Mouse (Mus musculus) fibroblast of lung, adult 2 months (primary cell): ENCODE results near the gene Jazf1.

Experiments used
- DNase-seq: peaks from one replicate; pipeline ENCODE4 v3.0.0-alpha.2; 2011; ENCODE audit warnings: low read depth

The Jazf1 gene

DNA sequence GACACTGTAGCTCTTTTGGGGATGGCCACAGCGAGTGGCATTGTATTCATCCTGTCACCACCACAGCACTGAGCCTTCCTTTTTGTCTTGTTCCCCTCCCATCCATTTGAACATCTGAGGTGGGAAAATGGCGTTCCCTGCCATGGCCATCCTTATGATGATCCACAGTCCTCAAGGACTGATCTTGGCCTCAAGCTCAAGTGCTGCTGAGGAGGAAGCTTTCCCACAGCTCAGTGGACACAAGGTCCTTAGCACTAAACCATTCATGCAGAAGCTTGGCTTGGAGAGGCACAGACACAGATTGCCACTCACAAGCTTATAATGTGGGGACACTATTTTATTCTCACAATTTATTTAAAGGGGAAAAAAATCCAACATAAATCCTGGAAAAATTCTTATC, 58.1 kb downstream of the Jazf1 start:
- no peak for DNase-seq

DNA sequence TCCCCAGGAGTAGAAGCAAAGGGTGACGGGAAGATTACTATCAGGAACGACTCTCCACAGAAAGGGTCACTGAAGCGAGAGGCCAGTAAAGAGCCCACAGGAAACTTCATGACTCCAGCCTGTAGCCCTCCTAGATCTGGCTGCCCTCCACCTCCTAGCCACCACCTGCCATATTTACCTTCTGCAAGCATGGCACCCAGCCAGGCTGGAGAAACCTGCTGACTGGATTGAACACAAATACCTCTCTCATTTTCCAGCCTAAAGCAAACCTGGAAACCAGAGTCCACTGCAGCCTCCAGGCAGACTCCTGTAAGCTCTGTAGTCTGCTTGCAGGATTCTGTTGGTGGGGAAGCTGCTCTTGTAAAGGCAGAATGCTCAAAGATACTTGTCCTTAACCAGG, 62.4 kb downstream of the Jazf1 start:
- DNase-seq, result no peak

DNA sequence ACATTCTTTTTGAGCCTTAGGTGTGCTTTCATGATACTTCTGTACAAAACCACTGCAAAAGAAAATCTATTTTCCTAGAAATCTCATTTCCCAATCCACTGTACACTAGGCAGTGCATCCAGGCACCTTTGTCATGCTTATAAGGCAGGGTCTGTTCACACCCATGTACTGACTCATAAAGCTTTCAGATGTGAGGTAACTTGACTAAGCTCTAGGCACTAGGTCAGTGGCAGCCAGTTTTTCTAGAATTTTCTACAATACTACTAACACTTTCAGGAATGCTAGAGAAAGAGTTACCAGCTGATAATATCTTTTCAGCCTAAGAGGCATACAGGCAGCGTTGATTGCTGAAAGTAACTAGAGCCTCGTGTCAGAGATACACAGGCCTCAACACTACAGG, 62.9 kb downstream of the Jazf1 start:
- DNase-seq, result no peak

DNA sequence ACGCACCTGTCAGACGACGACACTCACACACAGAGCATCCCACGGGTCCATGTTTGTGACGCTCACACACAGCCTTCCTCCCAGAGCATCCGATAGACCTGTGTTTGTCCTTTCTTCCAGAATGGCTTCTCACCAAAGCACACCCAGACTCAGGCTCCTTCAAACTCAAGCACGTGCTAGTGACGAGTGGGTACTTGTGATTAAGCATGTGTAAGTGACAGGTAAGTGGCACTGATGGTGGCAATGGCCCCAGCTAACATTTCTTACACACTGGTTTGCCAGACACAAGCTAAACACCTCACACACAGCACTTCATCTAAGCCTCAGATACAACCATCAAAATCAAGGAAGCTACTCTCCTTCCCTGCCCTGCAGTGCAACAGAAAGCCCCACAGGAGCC, 77.6 kb downstream of the Jazf1 start:
- DNase-seq, result no peak

DNA sequence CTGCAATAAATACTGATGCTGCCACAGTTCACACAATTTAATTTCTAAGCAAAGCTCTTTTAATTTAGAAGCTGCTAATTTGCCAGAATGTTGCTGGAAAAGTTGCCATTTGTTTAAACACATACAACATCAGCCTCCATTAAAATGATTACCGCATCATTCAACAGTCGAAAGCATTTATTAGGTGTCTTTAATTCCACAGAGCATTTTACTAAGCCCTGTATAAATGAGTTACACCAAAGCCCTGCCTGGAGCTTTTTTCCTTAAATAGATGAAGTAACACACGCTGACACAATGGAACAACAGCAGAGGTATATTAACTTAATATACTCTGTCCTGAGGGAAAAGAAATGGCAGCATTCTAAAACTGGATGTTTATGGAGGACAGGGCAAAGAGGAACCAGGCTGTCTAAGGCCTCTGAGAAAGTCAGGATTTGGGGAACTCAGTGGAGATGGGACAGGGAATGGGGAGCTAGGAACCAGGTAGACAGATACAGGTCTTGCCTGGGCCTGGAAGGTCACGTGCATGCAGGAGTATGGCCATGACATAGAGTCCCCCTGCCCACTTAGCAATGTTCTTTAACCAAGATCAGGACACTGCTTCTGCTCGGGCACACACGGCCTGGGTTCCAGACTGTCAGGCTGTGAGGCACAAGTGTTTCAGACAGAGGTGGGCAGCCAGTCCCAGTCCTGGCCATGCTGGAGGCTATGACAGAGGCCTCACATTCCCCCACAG, 80.4 kb downstream of the Jazf1 start:
- DNase-seq, result no peak

DNA sequence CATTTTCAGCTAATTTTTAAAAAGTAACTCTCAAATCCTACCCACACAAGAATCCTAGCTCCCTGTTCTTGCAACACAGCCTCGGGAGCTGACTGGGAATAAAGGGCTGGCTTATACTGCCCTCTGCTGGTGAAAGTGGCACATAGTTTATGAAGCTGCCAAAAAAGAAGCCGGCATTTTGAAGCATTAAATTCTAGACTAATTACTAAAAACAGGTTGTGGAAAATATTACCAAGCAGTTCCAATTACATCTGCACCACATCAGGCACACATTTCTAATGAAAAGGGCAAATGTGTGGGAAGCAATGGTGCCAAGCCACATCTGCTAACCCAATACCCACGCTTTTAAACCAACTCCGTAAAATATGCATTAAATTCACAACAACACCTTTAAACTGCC, 81.0 kb downstream of the Jazf1 start:
- peak; percentile 30 for DNase-seq

DNA sequence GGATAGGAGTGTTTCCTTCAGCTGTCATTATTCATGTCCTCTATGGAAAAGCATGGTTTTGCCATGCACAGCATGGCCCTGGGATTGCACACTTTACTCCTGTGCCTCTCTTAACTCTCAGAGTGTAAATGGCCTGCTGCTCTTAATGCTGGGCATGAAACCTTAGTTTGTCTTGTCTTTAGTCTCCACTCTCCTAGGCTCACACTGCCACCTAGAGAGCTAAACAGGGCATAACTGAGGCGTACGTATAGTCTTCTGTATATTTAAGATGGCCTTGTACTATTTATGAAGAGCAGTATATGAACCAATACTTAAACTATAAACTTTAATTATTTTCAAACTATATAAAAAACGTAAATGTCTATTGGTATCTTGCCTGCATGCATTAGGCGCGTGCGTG, 86.3 kb downstream of the Jazf1 start:
- DNase-seq, result no peak

DNA sequence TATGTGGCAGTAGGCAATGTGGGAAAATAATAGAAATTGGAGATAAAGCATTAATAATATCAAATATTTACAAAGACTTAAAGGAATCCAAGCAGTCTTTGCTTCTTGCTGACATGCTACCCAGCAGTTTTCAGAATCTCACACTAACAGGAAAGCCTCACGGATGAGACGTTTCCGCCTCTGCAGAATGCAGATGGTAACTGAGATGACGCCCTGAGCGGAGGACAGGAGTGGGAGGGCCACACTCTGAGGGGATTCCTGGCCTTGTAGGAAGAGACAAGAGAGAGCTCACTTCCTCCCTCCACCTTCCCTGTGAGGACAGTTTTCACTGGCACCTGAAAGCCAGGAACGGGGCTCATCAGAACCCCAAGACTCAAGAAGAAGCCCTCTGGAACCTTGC, 88.9 kb downstream of the Jazf1 start:
- DNase-seq, result no peak

DNA sequence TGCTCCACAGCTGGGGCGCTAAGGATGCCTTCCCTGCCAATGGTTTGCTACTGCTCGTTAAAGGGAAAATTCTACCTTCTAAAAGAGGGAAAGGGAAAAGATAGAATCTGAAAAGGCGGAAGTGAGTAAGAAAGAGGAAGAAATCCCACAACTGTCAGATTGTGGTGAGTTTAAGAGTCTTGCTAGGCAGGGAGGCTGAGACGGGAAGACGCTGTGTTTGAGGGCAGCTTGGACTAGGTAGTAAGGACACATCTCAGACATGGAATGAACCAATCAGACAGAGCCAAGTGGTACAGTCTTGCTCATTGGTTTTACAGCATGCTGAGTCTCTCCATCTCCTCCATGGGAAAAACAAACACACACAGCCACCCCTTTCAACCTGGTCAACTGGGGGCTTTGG, 95.1 kb downstream of the Jazf1 start:
- no peak for DNase-seq

DNA sequence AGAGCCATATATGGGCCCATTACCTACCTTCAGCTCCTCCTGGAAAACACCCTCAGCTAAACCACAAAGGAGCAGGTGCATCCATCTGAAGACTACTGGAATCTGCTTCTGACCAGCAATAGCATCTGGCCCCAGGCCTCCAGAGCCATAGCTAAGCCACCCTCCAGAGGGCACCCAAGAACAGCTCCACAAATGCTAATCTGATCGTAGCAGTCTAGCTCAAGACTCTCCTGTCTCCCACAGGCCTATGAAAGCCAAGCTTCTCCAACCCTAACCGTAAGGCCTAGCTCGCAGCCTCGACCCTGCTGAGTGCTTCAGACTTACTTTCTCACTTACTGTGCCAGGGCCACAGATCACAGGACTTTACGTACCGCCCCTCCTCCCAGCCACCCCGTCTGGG, 96.3 kb downstream of the Jazf1 start:
- no peak for DNase-seq

DNA sequence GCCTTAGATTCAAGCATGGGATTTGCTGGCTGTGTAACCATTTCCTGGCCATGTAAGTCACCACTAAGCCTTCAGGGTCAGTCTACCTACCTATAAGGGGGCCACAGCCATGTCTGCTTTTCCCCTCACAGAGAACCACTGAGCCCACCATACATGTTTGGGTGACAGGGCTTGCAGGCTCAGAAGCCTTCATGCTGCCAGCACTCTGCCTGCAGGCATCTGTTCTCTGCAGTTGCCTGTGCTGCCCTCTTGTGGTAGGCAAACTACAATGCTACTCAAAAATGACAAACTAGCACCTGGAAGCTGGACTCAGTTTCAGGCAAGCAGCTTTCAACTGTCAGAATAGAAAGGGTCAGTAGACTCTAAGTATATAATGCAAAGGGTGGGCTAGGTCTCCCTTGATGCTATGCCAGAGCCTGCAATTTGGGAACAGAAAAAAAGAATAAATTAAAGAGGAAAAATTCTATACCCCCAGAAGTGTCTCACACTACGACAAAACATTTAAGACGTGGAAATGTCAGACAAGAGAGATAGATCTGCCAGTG, 98.6 kb downstream of the Jazf1 start:
- peak; percentile 20 for DNase-seq

DNA sequence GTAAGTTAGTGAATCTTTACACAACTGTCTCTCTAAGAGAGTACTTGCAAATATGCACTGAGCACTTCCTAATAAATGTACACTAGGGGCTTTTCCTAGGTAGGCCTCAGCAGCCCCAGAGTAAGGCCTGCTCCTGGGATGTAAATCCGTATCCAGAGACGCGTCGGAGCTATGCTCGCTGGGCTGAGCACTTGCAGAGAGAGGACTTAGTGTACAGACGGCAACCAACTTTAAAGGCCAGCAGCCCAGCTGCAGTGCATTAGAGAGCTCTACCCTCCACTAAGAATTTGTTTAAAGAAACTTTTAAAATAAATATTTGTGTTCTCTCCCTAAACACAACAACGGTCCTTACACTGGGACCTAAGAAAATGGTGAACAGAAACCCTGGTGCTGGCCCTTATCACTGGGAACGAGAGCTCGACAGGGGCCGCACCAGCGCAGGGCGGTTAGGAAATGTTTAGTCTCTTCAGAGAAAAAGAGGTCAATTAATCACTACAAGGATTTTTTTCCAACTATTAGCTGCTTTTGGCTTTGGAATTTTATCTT, 100.0 kb downstream of the Jazf1 start:
- no peak for DNase-seq

DNA sequence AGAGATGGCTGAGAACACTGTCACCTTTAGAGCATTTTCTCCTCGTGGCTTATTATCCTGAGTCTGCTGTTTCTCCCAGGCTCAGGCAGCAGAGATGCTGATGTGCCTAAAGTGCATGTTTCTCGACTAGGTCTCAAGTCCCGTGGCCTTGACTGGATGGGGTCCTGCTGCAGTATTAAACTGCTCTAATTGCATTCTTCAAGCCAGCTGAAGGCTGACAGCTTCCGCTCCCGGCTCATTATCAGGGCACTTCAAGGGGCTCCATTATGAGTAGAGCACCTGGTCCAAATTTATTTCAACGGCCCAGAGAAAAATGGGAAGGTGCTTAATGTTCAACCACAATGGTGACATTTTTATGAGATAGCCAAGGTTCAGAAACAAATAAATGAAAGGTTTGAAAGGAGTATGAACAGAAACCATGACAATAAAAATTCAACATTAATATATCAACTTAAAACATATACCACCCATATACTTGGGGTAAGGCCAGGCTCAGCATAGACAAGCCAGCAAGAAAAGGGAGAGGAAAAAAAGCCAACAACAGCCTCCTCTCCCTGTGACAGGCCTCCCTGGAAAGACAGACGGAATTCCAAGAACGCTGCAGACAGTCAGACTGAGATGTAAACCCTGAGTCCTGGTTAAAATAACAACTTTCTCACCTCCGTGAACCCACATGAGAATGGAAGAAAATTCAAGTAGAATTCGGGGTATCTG, 100.7 kb downstream of the Jazf1 start:
- DNase-seq, result no peak

DNA sequence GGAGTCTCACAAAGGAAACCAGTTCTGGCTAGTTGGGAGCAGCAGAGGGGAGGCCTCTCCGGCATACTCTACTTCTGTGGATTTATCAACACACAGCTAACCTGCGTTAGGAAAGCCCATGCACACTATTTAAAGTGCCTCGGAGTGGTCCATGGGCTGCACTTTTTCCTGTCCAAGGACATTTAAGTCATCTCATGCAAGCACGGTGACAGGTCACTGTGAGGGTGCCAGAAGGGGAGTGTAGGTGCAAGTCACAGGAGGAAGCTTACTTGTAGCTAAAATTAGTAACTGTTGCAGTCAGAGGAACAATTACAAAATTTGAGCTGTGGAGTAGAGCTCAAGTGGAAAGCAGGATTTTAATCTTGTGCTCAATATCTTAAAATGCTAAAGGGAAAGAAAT, 102.4 kb downstream of the Jazf1 start:
- DNase-seq, result no peak

DNA sequence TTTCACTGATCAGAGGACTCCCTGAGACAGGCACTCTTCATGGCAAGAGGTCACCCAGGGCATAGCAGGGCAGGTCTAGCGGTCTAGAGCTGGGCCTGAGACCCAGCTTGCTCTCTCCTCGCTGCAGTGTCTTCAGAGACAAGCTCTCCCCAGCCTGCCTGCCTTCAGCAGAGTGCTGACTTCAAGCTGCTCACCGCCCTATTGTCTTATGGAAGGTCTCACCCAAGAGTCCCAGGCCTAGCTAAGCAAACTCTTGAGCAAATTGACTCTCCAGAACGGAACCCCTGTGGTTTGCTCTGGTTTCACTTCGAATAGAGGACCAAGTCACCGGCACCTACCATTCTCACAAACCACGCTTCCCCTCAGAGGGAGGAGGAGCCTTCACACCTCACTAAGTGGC, 103.1 kb downstream of the Jazf1 start:
- DNase-seq, result no peak

DNA sequence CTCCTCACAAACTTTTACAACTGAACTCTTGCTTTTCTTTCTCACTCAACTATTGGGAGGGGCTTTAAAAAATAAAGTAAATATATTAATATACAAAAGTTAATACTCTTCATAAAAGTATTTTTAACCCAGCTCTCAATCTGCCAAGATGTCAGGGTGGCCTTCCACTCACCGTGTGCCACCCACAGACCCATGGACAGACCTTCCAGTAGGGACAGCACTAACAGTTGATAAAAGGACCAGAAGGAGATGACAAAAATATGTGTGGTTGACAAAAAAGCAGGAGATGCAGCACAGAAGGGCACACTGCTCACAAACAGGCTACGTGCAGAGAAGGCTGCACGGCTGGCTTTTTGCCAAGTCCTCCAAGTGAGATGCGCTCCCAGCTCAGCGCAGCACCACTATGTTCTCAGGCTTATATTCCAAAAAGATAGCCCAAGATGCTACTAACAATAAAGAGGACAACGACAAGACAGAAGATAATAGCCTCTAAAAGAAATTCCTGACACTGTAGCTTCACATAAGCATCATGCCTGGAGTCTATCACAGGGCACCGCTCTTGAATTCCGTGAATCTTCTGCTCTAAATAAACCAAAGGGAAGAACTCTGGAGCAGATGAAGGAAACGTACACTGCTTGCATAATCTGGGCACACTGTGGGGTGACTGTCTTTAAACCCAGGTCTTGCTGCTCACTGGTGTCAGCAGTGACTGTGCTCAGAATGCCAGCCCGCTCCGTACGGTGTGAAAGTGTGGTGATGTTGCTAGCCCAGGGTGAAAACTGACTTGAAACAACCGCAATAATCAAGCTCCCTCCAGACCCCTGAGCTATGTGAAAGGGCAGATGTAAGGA, 104.4 kb downstream of the Jazf1 start:
- no peak for DNase-seq

DNA sequence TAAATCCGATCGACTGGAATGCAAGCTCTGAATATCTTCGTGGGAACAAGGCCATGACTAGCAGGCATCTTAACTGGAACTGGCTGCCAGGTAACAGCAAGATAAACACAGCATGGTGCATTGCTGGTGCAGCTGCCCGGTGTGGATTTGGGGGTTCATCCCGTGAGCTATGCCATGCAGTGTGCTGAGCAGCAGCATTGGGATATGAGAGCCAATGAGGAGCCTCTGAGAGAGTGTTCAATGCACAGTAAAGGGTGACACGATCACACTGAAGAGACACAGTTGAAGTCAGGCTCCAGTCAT, 105.0 kb downstream of the Jazf1 start:
- DNase-seq, result no peak

DNA sequence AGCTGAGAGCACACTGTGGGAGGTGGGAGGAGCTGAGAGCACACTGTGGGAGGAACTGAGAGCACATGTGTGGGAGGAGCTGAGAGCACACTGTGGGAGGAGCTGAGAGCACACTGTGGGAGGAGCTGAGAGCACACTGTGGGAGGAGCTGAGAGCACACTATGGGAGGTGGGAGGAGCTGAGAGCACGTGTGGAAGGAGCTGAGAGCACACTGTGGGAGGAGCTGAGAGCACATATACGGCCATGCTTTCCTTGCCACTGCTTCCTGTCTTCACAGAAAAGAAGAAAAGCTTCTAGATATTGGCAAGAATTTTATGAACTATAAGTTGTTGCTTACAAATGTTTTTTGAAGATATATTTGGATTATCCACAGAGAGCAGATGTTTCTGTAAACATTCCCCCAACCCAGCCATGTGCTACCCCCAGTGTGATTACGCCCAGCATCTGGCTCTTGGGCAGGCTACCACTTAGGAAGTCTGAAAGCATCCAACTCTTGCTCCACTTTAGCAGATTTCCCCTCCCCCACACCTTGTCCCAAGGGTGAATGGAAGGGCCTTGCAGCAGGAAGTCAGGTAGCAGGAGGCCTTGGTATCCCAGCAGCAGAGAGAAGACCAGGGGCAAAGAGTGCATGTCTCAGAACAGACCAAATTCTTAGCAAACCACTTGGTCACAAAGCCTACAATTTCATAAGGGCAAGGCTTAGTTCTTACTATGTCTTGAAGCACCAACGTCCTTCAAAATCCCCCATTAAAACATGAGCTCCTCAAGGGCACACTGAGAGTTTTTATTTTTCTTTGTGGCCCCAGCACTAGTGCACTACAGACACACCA, 105.6 kb downstream of the Jazf1 start:
- no peak for DNase-seq

DNA sequence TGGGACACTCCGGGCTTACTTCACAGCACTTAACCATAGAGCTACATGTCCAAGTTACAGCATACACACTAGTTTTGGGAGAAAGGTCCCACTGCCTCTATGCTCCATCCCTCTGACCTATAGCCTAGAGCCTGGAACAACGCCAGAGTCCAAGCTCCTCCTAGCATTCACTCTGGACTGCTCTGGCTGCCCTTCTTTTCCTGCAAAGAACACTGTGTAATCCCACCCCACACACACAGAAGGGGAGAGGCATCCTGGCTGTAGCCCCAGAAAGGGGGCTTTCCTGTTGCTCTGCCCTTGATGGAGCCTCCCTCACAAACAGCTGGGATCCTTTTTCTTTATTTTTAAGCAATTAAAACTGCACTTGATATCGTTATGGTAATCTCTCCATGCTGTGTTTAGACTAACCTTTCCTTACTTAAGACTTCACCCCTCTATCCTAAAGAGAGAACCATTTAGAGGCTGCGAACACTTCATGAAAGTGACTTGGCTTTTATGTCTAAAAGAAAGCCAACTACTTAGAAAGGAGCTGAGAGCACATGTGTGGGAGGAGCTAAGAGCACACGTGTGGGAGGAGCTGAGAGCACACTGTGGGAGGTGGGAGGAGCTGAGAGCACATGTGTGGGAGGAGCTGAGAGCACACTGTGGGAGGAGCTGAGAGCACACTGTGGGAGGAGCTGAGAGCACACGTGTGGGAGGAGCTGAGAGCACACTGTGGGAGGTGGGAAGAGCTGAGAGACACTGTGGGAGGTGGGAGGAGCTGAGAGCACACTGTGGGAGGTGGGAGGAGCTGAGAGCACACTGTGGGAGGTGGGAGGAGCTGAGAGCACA, 106.6 kb downstream of the Jazf1 start:
- DNase-seq, result no peak

DNA sequence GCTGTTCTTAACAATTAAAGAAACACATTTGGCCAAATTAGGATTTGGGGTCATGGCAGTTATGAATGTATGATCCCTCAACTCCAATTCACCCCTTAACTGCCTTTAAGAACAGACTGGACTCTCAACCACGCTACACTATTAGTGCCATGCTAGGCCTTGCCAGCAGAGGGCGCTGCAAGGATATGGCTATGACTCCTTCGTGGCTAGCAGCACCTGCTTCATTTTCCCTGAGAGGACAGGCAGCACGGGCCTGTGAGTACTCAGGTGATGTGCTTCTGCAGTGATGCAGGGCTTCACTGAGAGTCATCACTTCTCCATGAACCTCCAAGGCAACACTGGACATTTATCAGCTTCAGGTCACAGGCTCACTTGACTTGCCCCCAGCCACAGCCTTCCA, 110.7 kb downstream of the Jazf1 start:
- DNase-seq, result no peak

DNA sequence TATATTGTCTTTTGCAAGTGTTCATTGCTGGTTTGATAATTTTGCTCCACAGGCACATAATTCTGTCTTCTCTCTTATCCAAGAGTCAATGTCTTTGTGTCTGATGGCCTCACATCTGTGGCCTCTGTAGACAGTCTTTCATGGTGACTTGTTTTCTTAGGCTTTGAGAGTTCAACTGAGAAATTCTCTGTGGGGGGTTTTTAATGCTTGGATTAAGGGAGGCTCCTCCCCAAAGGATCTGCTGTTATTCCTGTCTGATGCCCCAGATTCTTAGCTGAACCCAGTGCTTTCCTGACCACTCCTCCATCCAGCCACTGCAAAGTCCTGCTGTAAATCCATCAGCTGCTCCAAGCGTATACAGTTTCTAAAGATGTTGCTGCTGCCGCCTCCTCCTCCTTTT, 112.3 kb downstream of the Jazf1 start:
- no peak for DNase-seq
